Mouse (Mus musculus): ENCODE measurements at regions not wholly inside any gene's neighbourhood (a gene's known extent, or its start where the extent isn't known, plus 50 kb on each side); places are given as distances from the start of the nearest gene placed in this dataset.

- TF ChIP-seq POLR2A (IDR thresholded peaks at IDR 0.05; ENCODE audit: insufficient read length, low read depth): no peak
- no peak for TF ChIP-seq MAX (IDR thresholded peaks at IDR 0.05; ENCODE audit: low read depth)
- TF ChIP-seq REST (IDR thresholded peaks at IDR 0.05; ENCODE audit: insufficient read depth, insufficient read length): no peak
- no peak for TF ChIP-seq POLR2AphosphoS2 (IDR thresholded peaks at IDR 0.05; ENCODE audit: insufficient read length, low read depth)
- no peak for TF ChIP-seq MYOG (IDR thresholded peaks at IDR 0.05; ENCODE audit: control insufficient read depth in 1 of 3, insufficient read depth in 1 of 3, insufficient read length in 2 of 3, low read depth in 2 of 3)
- TF ChIP-seq TCF12 (IDR thresholded peaks at IDR 0.05; ENCODE audit: insufficient read depth, poor library complexity, severe bottlenecking): no peak
- no peak for TF ChIP-seq USF1 (IDR thresholded peaks at IDR 0.05; ENCODE audit: low read depth)
- TF ChIP-seq E2F4 (IDR thresholded peaks at IDR 0.05; ENCODE audit: insufficient read depth): no peak
- no peak for TF ChIP-seq CEBPB (IDR thresholded peaks at IDR 0.05; ENCODE audit: insufficient read depth, poor library complexity, severe bottlenecking)
These were observed 64.1 kb upstream of the Ces5a start for GRCm38 (mm10) chr8:93599776-93600175.

Measured in myocyte (in vitro differentiated cells).